Mouse (Mus musculus) brain, embryonic 14.5 days (tissue): ENCODE data around the gene Dnajc16.

Experiments used
- CTCF ChIP-seq: fragments of 200-500 bp; IDR thresholded peaks from 2 replicates; pipeline ENCODE4 v1.5.1; 2012; ENCODE audit warnings: inconsistent platforms, mild to moderate bottlenecking, moderate library complexity, borderline replicate concordance; ENCODE audit not compliant: insufficient read depth, insufficient read length; ENCODE audit errors: extremely low read depth
- POLR2A ChIP-seq: fragments of 200-500 bp; IDR thresholded peaks from 2 replicates; pipeline ENCODE4 v1.6.1; 2012; ENCODE audit warnings: mild to moderate bottlenecking, inconsistent platforms, borderline replicate concordance; ENCODE audit not compliant: poor library complexity, insufficient read depth, insufficient read length, severe bottlenecking; ENCODE audit errors: extremely low read depth

GRCm38 (mm10) chr4:141729266-141729665 is 61.5 kb downstream of the Dnajc16 start:
- TF ChIP-seq CTCF (no peak), POLR2A (no peak)
